In the genomic region with DNA sequence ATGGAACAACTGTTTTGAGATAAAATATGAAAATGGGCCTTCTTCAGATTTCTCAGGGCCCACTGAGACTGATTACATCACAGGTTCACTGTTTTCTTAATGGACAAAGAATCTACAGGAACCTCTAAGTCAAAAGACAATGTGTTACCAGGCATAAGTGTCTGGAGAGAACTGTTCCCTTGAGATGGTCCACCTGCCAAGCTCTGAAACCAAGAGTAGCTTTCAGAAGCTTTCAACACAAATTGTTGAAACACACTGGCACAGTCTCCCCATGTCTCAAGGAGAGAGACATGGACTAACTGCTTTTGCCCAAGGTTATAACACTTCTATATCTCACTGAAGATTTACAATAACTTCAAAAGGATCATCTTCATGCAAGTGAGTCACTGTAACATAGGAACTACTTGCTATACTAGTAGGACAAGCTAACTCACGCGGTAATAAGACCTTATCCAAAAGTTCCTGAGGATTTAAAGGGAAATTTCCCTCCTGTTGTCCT, we compare ENCODE assay signal across 30 mouse cellular contexts.
A peak's percentile ranks its signal among the peaks of the same experiment; 100 is the strongest.
DNase-seq lines count a peak whose midpoint lies in the region; ATAC-seq and TF ChIP-seq lines count a peak whose summit lies in the region.
"Had no signal": no experiment of that assay in that cellular context is flagged by ENCODE, and none has a peak within 500 bp of the region (broad histone marks: within the 10 kb centered on the region; RNA-seq: fewer than 3 reads in every experiment).

No protein-coding gene starts in this region.

- no peak overlapping the region for H3K4me3 ChIP-seq in layer of hippocampus, adult 2 months
- no peak overlapping the region for H3K4me3 ChIP-seq in MEL (ENCODE audit: control insufficient read depth in 1 of 2, insufficient read depth in 1 of 2, low read depth in 2 of 2, low read length in 2 of 2)
- no peak overlapping the region for H3K4me3 ChIP-seq in midbrain, embryonic 13.5 days (replicated peaks)
- H3K4me3 ChIP-seq: embryonic facial prominence, embryonic 12.5 days; heart, embryonic 10.5 days; heart, embryonic 15.5 days; hindbrain, embryonic 12.5 days; intestine, embryonic 15.5 days; limb, embryonic 12.5 days; liver, embryonic 15.5 days; lung, embryonic 15.5 days; megakaryocyte, embryonic 14.5 days; midbrain, embryonic 12.5 days; neural tube, embryonic 15.5 days had no signal

- no peaks in the 10 kb centered on the region for H3K9me3 ChIP-seq in MEL (replicated peaks; ENCODE audit: insufficient read depth, low read length)
- no peaks in the 10 kb centered on the region for H3K9me3 ChIP-seq in midbrain, embryonic 13.5 days
- H3K9me3 ChIP-seq: embryonic facial prominence, embryonic 12.5 days; heart, embryonic 10.5 days; heart, embryonic 15.5 days; hindbrain, embryonic 12.5 days; intestine, embryonic 15.5 days; limb, embryonic 12.5 days; liver, embryonic 15.5 days; lung, embryonic 15.5 days; megakaryocyte, embryonic 14.5 days; midbrain, embryonic 12.5 days; neural tube, embryonic 15.5 days had no signal

- DNase-seq in layer of hippocampus, adult 2 months (ENCODE audit: low spot score in 2 of 2), result no peak
- DNase-seq in layer of hippocampus, postnatal 14 days (ENCODE audit: low spot score in 2 of 2), result no peak
- DNase-seq in MEL (ENCODE audit: low read depth, low spot score) (no peak), adipocyte (ENCODE audit: low spot score) (peak; percentile 29)
- peak; percentile 52 for DNase-seq in lung, postnatal 36 days
- DNase-seq in ovary, postnatal 14 days (ENCODE audit: low spot score), result no peak
- DNase-seq: B cell, adult 2 months; cerebellum, adult 11-12 months; cerebellum, adult 9-11 months; embryo, embryonic 11 days; kidney, adult 2 months; right cerebral cortex, postnatal 4 days; thymus, adult 2 months; thymus, postnatal 36 days had no signal

- H3K4me1 ChIP-seq in MEL (ENCODE audit: control insufficient read depth in 1 of 2, insufficient read depth in 2 of 2, low read length in 2 of 2), result peaks cover 0 to 8% of the 10 kb centered on the region in 2 experiments; a peak in 1 of 4 replicates
- peaks cover 4% of the 10 kb centered on the region; the same call in 1 of the 2 replicates for H3K4me1 ChIP-seq in midbrain, embryonic 13.5 days (replicated peaks)
- H3K4me1 ChIP-seq: hindbrain, embryonic 12.5 days; intestine, embryonic 15.5 days; limb, embryonic 12.5 days; liver, embryonic 15.5 days; midbrain, embryonic 12.5 days; neural tube, embryonic 15.5 days had no signal

- no peak for TF ChIP-seq CTCF in layer of hippocampus, adult 2 months (conservative IDR thresholded peaks at IDR 0.05)
- no peak for TF ChIP-seq CTCF in MEL (IDR thresholded peaks at IDR 0.05 in 2 of 3, conservative IDR thresholded peaks at IDR 0.05 in 1 of 3; ENCODE audit: control insufficient read depth in 1 of 3, insufficient read depth in 1 of 3, low read depth in 2 of 3, low read length in 3 of 3, poor library complexity in 1 of 3, severe bottlenecking in 1 of 3)

- peaks cover 0 to 10% of the 10 kb centered on the region in 2 experiments; a peak in 3 of 4 replicates for H3K36me3 ChIP-seq in MEL (ENCODE audit: control insufficient read depth in 1 of 2, insufficient read depth in 2 of 2, low read length in 2 of 2)
- no peaks in the 10 kb centered on the region for H3K36me3 ChIP-seq in midbrain, embryonic 13.5 days
- H3K36me3 ChIP-seq: embryonic facial prominence, embryonic 12.5 days; heart, embryonic 10.5 days; heart, embryonic 15.5 days; hindbrain, embryonic 12.5 days; intestine, embryonic 15.5 days; limb, embryonic 12.5 days; liver, embryonic 15.5 days; lung, embryonic 15.5 days; midbrain, embryonic 12.5 days; neural tube, embryonic 15.5 days had no signal

- no peak for TF ChIP-seq EP300 in MEL (IDR thresholded peaks at IDR 0.05; ENCODE audit: low read depth in 1 of 2, low read length in 2 of 2)

- no peak overlapping the region for H3K4me2 ChIP-seq in midbrain, embryonic 13.5 days (replicated peaks)
- H3K4me2 ChIP-seq: embryonic facial prominence, embryonic 12.5 days; heart, embryonic 15.5 days; hindbrain, embryonic 12.5 days; intestine, embryonic 15.5 days; limb, embryonic 12.5 days; liver, embryonic 15.5 days; lung, embryonic 15.5 days; midbrain, embryonic 12.5 days; neural tube, embryonic 15.5 days had no signal

- H3K27ac ChIP-seq in layer of hippocampus, adult 2 months, result peak overlapping the region; percentile 64; the same call in 1 of the 2 replicates
- H3K27ac ChIP-seq in MEL (ENCODE audit: control insufficient read depth, low read depth, low read length), result no peak overlapping the region
- H3K27ac ChIP-seq in midbrain, embryonic 13.5 days, result no peak overlapping the region
- H3K27ac ChIP-seq: embryonic facial prominence, embryonic 12.5 days; heart, embryonic 10.5 days; heart, embryonic 15.5 days; hindbrain, embryonic 12.5 days; hindbrain, postnatal 0 days; intestine, embryonic 15.5 days; limb, embryonic 12.5 days; liver, embryonic 15.5 days; lung, embryonic 15.5 days; midbrain, embryonic 12.5 days; neural tube, embryonic 15.5 days; stomach, postnatal 0 days had no signal

- H3K9ac ChIP-seq in MEL (ENCODE audit: control insufficient read depth, low read depth, low read length, poor library complexity, severe bottlenecking), result no peak overlapping the region
- H3K9ac ChIP-seq in midbrain, embryonic 13.5 days (replicated peaks), result no peak overlapping the region
- H3K9ac ChIP-seq: embryonic facial prominence, embryonic 12.5 days; heart, embryonic 15.5 days; hindbrain, embryonic 12.5 days; intestine, embryonic 15.5 days; limb, embryonic 12.5 days; liver, embryonic 15.5 days; lung, embryonic 15.5 days; midbrain, embryonic 12.5 days; neural tube, embryonic 15.5 days had no signal

- no peaks in the 10 kb centered on the region for H3K79me2 ChIP-seq in MEL (ENCODE audit: control insufficient read depth, insufficient read depth, low read length, poor library complexity)

- TF ChIP-seq POLR2A in MEL (IDR thresholded peaks at IDR 0.05; ENCODE audit: control insufficient read depth in 1 of 2, insufficient read depth in 1 of 2, low read depth in 1 of 2, low read length in 2 of 2, poor library complexity in 1 of 2), result no peak

- WGBS in midbrain, embryonic 13.5 days, result 99% methylated on average over 2 of the region's 2 CpGs

- no peak for ATAC-seq in midbrain, embryonic 13.5 days
- ATAC-seq: activated CD4-positive, CD25-positive, alpha-beta regulatory T cell, adult 4 months; forebrain, embryonic 16.5 days; hindbrain, postnatal 0 days; intestine, embryonic 15.5 days had no signal

- TF ChIP-seq RAD21 in MEL (IDR thresholded peaks at IDR 0.05; ENCODE audit: low read depth, low read length), result no peak

- no peaks in the 10 kb centered on the region for H3K27me3 ChIP-seq in MEL (ENCODE audit: control insufficient read depth in 1 of 2, insufficient read depth in 2 of 2, low read length in 2 of 2)
- H3K27me3 ChIP-seq in midbrain, embryonic 13.5 days, result no peaks in the 10 kb centered on the region
- H3K27me3 ChIP-seq: embryonic facial prominence, embryonic 12.5 days; heart, embryonic 15.5 days; hindbrain, embryonic 12.5 days; intestine, embryonic 15.5 days; limb, embryonic 12.5 days; liver, embryonic 15.5 days; lung, embryonic 15.5 days; megakaryocyte, embryonic 14.5 days; midbrain, embryonic 12.5 days; neural tube, embryonic 15.5 days had no signal

TF ChIP-seq in MEL, 35 proteins besides CTCF, POLR2A, EP300 and RAD21:
- TF ChIP-seq NRF1 (IDR thresholded peaks at IDR 0.05; ENCODE audit: insufficient read depth, low read depth, low read length, poor library complexity, severe bottlenecking), result no peak
- 0 out of 2 replicates have a peak, but pooled peaks have one; percentile 1 for TF ChIP-seq MAX (IDR thresholded peaks at IDR 0.05; ENCODE audit: low read length)

Comparison
In these comparisons a context has a peak if more than half of its experiments do, and no peak if none do; other contexts are left out.
1. DNase-seq: peak in adipocyte (single experiment) and lung, postnatal 36 days (single experiment); none in layer of hippocampus, adult 2 months (0 of 2), layer of hippocampus, postnatal 14 days (0 of 2), MEL (single experiment) and ovary, postnatal 14 days (single experiment).